Mouse (Mus musculus) cerebellum, postnatal 25 days (tissue): ENCODE data around the gene Vps4b.
A peak's percentile ranks its signal among the peaks of the same experiment; 100 is the strongest.
"Not testable (repeated sequence)": the region's sequence is repeated elsewhere in the genome, so short reads cannot be mapped to it uniquely, and the experiment has no call there.

Experiments
- DNase-seq, 2 experiments: peaks; one replicate each; pipeline ENCODE4 v3.0.0; 2021; ENCODE audit warnings: mixed read lengths in 2 of 2

Vps4b gene

DNA sequence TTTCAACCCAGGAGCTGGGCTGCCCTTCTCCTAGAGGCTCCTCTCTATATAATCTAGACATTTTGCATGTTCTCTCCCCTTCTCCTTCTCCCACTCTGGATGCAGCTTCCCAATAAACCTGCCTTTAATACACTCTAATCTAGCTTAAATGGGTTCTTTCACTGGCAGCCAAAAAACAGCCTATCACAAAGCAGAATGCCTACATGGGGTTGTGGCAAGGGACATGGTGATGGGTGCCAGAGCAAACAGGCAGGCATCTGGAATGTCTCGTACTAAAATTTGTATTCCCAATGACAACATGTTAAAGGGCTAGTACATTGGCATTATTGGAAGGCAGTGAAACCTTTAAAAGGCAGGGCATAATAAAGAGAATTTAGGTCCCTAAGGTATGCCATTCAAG, 45.9 kb downstream of the Vps4b start:
- no peak for DNase-seq

DNA sequence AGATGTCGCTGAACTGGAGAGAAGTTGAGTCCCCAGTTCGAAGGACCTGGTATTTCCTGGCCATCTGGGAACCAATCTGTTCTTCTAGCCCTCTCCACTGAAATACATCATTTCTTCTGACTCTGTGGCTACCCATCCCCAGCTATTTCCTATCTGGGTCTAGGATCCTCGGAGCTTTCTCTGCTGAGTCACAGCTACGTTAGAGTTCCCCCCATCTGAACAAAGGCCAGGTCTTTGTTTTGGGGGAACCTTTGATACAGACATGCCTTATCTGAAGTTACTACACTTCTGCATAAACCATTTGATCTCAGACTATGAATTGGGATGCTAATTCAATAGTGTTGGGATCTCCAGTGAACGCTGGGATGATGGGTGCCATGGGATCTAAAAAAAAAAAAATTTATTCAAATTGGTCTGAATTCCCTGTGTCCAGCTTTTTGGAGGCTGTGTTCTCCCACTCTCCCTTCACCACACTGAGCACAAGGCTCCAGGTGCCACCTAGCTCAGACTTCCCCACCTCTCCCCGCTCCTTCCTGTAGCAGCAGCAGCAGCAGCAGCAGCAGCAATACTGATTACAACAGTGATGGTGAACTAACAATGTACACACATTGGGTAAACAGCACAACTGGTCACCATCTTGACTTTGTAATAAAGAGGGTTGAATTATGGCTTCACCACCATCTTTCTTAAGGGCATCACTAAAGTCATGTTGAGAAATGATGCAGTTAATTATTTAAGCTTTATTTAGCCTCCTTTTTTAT, 47.8 kb downstream of the Vps4b start:
- DNase-seq, result no peak

DNA sequence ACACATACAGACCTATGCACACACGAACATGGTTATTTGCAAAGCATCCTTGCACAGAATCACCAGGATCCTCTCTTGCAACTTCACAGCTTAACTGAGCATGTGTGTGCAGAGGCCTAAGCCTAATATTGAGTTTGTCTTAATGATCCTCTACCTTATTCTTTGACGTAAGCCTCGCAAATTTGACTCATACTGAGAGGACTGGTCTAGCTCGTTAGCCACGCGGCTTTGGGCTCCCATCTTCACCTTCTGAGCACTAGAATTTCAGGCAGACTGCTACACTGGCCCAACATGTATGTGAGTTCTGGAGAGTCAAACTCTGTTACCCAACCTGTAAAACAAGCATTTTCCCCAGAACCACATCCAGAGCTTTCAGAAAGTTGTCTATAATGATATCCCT, 53.5 kb downstream of the Vps4b start:
- DNase-seq, result no peak

DNA sequence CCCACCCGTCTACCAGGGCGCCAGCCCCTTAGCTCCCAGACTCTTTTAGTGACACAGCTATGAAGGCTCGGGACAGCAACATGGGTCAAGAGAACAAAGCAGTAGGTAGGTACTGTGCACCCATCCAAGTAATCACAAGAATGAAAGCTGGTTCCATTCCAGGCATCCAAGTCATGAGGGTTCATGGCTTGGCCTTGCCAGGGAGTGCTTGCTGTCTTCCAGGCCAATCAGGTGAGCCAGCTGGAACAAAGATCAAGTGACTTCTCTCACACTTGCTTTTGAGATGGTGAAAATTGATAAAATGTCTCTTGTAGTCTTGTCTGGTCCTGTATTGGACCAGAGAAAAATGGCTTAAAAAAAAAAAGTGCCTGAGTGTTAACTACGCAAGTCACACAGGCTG, 55.8 kb downstream of the Vps4b start:
- no peak for DNase-seq

DNA sequence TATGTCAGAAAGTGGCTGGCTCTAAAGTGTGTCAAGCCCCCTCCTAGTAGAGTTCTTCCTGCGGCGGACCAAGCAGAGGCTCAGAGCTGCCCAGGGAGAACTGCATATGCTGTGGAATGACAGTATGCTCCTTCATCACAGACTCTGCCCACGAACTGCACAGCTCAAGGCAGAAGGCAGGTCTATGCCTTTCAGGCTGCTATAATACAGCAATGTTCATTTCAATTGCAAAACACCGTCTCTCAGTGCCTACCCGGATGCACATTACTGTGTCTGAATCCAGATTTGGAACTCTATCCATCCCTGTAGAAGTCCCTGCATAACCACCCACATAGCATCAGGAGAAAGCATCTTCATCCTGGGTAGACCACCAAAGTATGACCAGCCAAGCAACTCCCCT, 56.7 kb downstream of the Vps4b start:
- DNase-seq, result no peak

DNA sequence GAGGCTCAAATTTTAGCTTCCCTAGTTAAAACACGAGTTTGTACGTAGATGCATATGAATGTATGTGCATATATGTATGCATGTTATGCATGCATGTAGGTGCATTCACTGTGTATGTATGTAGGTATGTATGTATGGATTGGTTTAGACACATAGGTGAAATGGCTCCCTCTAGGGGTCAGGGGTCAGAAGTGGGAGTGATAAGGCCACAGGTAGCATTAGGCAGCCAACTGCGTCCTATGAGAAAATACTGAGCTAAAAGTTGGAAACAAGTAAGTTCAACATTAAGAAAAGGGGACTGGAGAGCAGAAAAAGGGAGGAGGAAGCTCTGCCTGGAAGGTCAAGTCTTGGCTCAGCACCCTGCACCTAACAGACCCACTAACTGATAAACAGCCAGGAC, 58.4 kb downstream of the Vps4b start:
- peak in 1 of 2 experiments; percentile 31 for DNase-seq

DNA sequence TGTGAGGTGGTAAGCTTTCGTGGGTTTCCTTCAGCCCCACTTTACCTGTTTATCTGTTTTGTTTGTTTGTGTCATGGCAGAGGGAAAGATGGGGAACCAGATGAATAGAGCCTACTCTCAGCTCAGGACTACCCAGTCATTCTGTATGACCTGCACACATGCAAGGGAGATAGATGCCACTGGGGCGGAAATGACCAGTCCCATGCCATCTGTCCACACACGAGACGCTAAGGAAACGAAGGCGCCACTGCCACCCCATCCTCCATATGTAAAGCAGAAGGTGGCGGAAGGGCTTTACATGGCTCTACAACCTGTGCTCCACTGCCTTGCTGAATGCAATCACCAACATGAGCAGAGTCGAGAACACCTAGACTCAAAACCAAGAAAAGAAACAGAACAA, 60.3 kb downstream of the Vps4b start:
- peak in 1 of 2 experiments; percentile 38 for DNase-seq

DNA sequence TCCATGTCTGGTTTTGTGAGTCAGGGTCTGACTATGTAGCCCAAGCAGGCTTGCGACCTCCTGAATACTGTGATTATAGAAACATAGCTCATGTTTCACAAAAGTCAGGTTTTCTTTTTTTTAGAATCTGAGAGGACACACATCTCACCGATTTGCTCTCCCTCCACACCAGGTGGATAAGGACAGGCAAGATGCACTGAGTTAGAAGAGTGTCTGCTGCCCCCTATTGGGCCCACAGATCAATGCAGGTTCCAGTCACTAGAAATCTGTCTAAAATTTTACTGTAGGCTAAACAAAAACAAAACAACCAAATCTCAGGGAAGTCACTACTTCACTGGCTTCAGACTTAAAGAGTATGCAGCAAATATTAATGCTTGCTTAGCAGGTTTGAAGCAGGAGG, 60.9 kb downstream of the Vps4b start:
- DNase-seq, result peak; percentile 66 to 79

DNA sequence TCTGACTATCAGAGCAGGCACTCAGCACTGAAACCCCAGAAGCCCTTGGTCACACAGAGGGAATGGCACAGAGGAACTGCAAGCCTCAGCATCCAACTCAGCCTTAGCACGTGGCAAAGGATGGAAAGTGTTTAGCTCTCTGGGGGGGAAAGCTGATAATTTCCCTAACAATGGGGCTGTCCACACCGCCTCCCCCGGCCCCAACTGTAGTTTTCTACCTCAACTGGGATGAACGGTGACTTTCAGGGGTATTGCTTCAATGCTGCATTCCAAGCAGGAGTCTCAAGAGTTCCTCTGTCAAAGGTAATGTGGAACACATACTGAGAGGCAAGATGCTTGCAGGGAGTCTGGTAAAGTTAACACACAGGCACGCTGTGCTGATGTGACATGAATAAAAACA, 74.5 kb downstream of the Vps4b start:
- DNase-seq, result no peak

DNA sequence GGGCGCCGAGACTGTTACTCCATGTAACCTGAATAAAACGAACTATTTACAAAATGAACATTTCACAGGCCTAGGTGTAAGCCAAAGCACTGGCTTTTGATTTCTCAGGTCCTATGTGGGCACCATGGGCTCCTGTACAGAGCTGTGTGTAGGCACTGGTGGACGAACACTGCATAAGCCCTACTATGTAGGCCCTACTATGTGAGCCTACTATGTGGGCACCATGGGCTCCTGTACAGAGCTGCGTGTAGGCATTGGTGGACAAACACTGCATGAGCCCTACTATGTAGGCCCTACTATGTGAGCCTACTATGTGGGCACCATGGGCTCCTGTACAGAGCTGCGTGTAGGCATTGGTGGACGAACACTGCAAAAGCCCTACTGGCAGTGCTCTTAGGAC, 78.8 kb downstream of the Vps4b start:
- DNase-seq, result not testable (repeated sequence)

DNA sequence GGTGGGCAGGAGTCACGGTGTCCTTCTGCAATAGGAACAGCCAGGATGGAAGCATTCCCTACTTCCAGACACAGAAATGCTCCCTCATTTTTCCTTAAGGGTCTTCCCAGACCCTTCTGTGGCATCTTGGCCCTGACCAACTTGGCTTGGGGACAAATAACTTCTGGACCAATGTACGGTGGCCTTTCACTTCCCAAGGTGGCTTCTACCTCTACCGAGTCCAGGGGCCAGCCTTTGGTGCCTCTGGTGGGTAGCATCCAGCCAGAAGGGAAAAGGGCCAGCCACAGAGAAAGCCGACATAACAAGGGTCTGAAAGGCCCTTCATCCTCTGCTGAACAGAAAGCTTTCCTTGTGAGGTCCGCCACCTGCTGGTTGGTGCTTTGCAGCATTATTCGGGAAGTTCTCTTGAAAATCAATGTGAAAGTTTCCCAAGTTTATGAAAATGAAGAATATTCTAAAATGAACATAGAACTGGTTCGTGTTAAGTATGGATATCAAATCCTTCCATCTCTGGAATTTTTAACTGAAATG, 79.4 kb downstream of the Vps4b start:
- DNase-seq, result peak; percentile 66 to 79

DNA sequence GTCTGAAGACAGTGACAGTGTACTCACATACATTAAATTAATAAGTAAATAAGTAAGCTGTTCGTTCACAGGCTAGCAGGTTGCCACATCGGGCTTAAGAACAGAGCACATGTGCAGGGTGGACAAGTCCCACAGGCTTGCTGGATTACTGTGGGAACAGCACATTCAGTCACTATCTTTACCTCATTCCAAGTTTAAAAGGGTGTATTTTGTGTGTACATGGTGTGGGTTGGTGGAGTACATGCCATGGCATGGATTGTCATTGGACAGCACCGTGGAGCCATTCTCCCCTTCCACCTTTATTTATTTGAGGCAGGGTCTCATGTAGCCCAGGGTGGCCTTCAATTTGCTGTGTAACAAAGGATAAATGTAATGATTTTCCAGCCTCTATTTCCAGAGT, 80.4 kb downstream of the Vps4b start:
- no peak for DNase-seq

DNA sequence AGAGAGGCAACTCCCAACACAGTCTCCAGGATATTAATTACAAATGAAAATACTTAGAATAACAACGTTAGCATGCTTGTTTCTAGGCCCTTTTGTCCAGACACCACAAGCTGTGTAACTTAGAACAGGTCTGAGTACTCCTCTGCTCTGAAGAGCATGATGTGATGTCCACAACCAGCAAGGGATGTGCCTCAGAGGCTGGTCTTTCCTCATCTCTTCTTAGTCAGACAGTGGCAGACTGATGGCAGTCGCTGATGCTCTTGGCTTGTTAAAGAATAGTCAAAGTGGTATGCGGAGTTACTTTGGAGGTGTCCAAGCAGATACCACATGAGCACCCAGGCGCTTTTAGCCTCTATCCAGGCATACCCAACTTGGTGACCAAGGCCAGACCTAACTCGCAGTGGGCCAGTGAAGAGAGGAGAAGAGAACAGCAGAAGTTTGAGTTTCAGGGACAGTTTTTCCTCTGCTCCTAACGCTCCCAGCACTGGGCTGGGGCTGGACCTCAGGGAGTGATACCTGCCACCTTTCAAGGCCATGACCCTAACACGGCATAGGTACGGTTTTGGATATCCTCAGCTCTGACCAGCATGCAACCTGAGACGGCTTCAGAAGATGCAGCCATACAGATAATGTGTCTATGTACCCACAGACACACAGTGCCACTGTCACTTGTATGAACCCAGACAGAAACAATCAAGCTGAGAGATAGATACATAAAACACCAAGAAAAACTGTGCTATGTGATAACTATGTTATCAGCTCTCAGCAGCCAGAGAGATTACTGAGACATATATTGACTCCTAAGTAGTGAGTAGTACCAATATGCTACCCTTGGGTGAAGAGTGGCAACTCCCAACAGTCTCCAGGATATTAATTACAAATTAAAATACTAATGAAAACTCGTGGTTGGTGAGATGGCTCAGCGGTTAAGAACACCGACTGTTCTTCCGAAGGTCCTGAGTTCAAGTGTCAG, 81.1 kb downstream of the Vps4b start:
- DNase-seq, result no peak

DNA sequence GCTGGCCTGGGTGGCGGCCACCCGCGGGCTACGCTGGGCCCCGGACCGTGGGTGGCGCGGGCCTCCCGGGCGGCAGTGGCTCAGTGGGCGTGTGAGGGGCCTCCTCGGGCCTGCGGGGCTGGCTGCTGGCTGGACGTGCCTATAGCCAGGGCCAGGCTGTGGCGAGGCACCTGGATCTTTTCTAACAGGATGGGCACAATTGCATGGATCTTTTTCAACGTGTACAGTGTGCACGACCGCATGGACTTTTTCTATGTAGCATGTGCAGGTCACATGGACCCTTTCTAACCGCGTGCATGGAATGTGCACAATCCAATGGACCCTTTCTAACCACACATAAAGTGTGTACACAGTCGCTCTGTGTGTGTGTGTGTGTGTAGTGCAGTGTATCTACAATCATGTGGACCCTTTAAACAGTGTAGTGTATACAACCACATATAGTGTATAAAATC, 82.0 kb downstream of the Vps4b start:
- no peak for DNase-seq
